Mouse (Mus musculus) midbrain, embryonic 13.5 days (tissue): ENCODE results near the gene Stam. TPM values are rescaled to one million over a fixed set of nuclear protein-coding genes. Genes with fewer than 3 reads are reported as not detected.
"Not testable (repeated sequence)": the region's sequence is repeated elsewhere in the genome, so short reads cannot be mapped to it uniquely, and the experiment has no call there.

ENCODE experiments used
- ATAC-seq: fragments of 200-750 bp; cut with Nextera tagmentation; 2 replicates; pipeline ENCODE4 v1.8.0; 2017; ENCODE audit warnings: mild to moderate bottlenecking, moderate TSS enrichment, moderate library complexity
- H3K27ac ChIP-seq: fragments of 300-500 bp; sonication (generic); 2 replicates; pipeline ENCODE4 v1.5.1; 2015; ENCODE audit warnings: inconsistent platforms, mild to moderate bottlenecking, moderate library complexity
- H3K27me3 ChIP-seq: fragments of 300-500 bp; sonication (generic); 2 replicates; pipeline ENCODE4 v1.6.1; 2015; ENCODE audit warnings: mild to moderate bottlenecking, inconsistent platforms
- H3K36me3 ChIP-seq: fragments of 300-500 bp; sonication (generic); 2 replicates; pipeline ENCODE4 v1.6.1; 2015; ENCODE audit warnings: mild to moderate bottlenecking, inconsistent platforms
- H3K4me1 ChIP-seq: fragments of 300-500 bp; sonication (generic); replicated peaks from 2 replicates; pipeline ENCODE4 v1.6.1; 2015; ENCODE audit warnings: inconsistent platforms
- H3K4me2 ChIP-seq: fragments of 300-500 bp; sonication (generic); replicated peaks from 2 replicates; pipeline ENCODE4 v1.6.1; 2015; ENCODE audit warnings: moderate library complexity, mild to moderate bottlenecking, inconsistent platforms
- H3K4me3 ChIP-seq: fragments of 300-500 bp; sonication (generic); replicated peaks from 2 replicates; pipeline ENCODE4 v1.5.1; 2015; ENCODE audit warnings: mild to moderate bottlenecking, inconsistent platforms
- H3K9ac ChIP-seq: fragments of 300-500 bp; sonication (generic); replicated peaks from 2 replicates; pipeline ENCODE4 v1.6.1; 2015; ENCODE audit warnings: mild to moderate bottlenecking, inconsistent platforms
- H3K9me3 ChIP-seq: fragments of 300-500 bp; sonication (generic); 2 replicates; pipeline ENCODE4 v1.6.1; 2016; ENCODE audit warnings: mild to moderate bottlenecking, inconsistent platforms
- WGBS: fragments of 180-500 bp; shearing (Covaris S2); methylation state at CpG from one replicate; pipeline ENCODE4 v1.1.7; 2015; 5-methylcytosine and 5-hydroxymethylcytosine counted together
- polyA plus RNA-seq: library from polyadenylated mRNA; unstranded; fragments of >200 nt; fragmentation: Nextera tagmentation; extraction: Ambion mirVana; gene quantifications from 2 replicates; pipeline ENCODE4 v1.2.1, GENCODE M21; 2015

Gene Stam
- polyA plus RNA-seq, 1 experiment from 2014 or later, result 126 TPM

DNA sequence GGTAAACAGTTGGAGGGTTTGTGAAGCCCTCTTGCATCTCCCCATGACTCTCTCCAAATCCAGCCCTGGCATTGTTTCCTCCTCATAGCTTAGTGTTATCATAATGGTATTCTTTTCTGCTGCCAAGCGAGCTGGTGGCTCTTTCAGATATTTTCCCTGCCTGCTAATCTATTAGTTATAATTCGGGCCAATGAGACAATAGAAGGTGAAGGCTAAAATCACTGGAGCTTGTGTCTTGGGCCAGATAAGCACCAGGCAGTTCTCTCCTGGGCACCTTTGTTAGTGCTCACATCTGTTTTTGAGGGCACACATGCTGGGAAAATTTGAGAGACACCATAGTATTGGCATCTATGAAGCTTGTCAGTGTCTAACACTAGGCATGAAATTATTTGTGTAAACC lies 91.2 kb downstream of the Stam start:
- WGBS, result 56% methylated on average over 2 of the region's 2 CpGs
- no peak for ATAC-seq
- Histone ChIP-seq H3K4me1 (0 out of 2 replicates have a peak, but pooled peaks cover 3% of the 10 kb centered on the region), H3K9me3 (no peaks in the 10 kb centered on the region), H3K4me3 (no peak overlapping the region), H3K27ac (no peak overlapping the region), H3K9ac (no peak overlapping the region), H3K36me3 (no peaks in the 10 kb centered on the region), H3K27me3 (no peaks in the 10 kb centered on the region), H3K4me2 (no peak overlapping the region)

DNA sequence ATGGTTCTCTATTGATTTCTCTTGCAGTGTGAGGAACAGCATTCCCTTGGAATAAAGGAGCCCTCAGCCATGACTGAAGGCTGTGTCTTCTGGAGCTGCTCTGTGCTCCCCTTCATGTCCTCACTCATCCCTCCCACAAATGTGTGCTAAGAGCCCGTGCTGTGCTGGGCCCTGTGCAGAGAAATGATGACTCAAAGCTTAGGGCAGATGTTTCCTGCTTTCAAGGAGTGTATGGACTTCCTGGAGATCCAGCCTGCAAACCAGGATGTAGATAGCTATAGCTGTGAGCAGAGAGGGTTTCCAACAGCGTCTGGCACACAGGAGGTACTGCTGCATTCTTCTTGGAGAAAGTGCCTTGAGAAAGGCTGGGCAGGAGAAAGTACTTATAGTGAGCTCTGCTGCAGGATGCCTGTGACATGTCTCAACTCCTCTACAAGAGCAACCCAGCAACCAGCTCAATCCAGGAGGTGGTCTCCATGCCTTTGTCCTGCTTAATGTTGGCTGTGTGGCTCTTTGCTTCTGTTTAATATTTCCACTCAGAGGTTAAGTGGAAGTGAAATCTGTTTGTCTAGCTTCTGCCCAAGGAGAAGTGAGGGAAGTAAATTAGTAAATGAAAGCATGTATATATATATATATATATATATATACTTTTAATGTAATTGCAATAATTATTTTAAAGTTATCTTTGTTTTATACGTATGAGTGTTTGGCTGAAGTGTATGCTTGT lies 91.9 kb downstream of the Stam start:
- 0 out of 2 replicates have a peak, but pooled peaks cover 3% of the 10 kb centered on the region for H3K4me1 ChIP-seq
- no peak overlapping the region for H3K27ac ChIP-seq
- 84% methylated on average over 3 of the region's 3 CpGs for WGBS
- H3K4me3 ChIP-seq, result no peak overlapping the region
- H3K9ac ChIP-seq, result no peak overlapping the region
- no peaks in the 10 kb centered on the region for H3K36me3 ChIP-seq
- ATAC-seq, result no peak
- no peaks in the 10 kb centered on the region for H3K27me3 ChIP-seq
- H3K4me2 ChIP-seq, result no peak overlapping the region
- no peaks in the 10 kb centered on the region for H3K9me3 ChIP-seq

GRCm38 (mm10) chr2:14167721-14168120 lies 93.8 kb downstream of the Stam start:
- no peak for ATAC-seq
- Histone ChIP-seq H3K36me3 (no peaks in the 10 kb centered on the region), H3K27ac (no peak overlapping the region), H3K27me3 (no peaks in the 10 kb centered on the region), H3K4me3 (no peak overlapping the region), H3K9ac (no peak overlapping the region), H3K9me3 (no peaks in the 10 kb centered on the region), H3K4me1 (0 out of 2 replicates have a peak, but pooled peaks cover 3% of the 10 kb centered on the region), H3K4me2 (no peak overlapping the region)

GRCm38 (mm10) chr2:14174334-14174733 lies 100.4 kb downstream of the Stam start, which contains the start of gene Tmem236:
TSS of gene Tmem236 (plus strand) at chr2:14174523.
- Histone ChIP-seq H3K9ac (no peak within 1 kb of the TSS), H3K36me3 (no peaks in the 10 kb centered on the region), H3K27me3 (no peaks in the 10 kb centered on the region), H3K4me3 (no peak within 1 kb of the TSS), H3K27ac (no peak within 1 kb of the TSS), H3K4me1 (no peaks in the 10 kb centered on the region), H3K4me2 (no peak within 1 kb of the TSS), H3K9me3 (no peaks in the 10 kb centered on the region)
- WGBS, result 83% methylated on average over 3 of the region's 3 CpGs
- no peak for ATAC-seq

DNA sequence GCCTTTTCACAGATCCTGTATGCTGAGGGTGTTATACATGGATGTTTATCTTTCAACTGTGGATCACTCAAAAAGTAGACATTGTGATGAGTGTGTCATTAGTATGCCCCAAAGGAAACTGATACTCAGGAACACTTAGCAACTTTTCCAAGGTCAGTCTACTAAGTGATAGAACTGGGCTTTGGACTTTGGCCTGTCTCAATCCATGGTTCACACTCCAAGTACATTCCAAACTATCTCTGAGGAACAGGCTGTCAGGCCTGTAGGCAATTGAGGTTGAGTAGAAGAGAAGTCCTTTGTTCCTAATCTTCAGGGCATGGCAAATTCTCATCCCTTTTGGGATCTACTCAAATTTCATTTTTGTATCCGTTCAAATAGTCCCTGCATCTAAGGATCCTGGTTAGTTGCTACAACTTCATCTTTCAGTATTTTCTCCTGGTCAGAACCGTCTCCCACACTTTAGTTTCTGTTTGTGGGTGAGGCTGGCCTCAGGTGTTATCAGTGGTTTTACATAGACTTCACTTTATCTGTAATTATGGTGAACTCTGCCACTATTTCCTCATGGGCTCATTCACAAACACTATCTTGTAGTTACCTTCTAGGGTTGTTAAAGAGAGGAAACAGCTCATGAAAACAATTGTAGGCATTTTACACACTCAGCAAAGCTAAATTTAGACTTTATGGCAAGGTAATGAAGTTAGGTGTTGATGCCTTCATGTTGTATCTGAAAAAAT lies 102.7 kb downstream of the Stam start:
- ATAC-seq, result no peak
- Histone ChIP-seq H3K4me1 (no peaks in the 10 kb centered on the region), H3K4me2 (no peak overlapping the region), H3K36me3 (no peaks in the 10 kb centered on the region), H3K27me3 (no peaks in the 10 kb centered on the region), H3K27ac (no peak overlapping the region), H3K9ac (no peak overlapping the region), H3K4me3 (no peak overlapping the region), H3K9me3 (no peaks in the 10 kb centered on the region)
- WGBS, result 89% methylated on average over 2 of the region's 2 CpGs

GRCm38 (mm10) chr2:14184375-14184774 lies 110.5 kb downstream of the Stam start:
- H3K27me3 ChIP-seq, result no peaks in the 10 kb centered on the region
- H3K36me3 ChIP-seq, result no peaks in the 10 kb centered on the region
- no peak for ATAC-seq
- no peaks in the 10 kb centered on the region for H3K4me1 ChIP-seq
- H3K4me2 ChIP-seq, result no peak overlapping the region
- no peaks in the 10 kb centered on the region for H3K9me3 ChIP-seq
- H3K27ac ChIP-seq, result no peak overlapping the region
- H3K4me3 ChIP-seq, result no peak overlapping the region
- no peak overlapping the region for H3K9ac ChIP-seq

DNA sequence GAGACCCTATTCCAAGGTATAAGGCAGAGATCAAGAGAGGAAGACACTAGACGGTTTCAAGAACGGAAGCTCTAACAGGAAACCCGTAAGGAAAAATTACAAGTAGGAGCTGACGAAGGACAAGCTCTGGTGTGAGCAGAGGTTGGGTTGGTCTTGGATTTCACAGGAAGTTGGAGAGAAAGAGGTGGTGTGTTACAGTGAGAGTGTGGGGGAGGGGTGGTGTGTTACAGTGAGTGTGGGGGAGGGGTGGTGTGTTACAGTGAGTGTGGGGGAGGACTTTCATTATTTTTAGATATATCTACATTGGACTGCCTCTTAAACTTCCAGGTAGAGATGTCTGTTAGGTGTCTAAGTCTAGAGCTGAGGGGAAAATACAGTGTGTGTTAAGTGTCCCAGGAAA lies 116.8 kb downstream of the Stam start:
- no peak overlapping the region for H3K4me2 ChIP-seq
- no peak overlapping the region for H3K9ac ChIP-seq
- 92% methylated on average over 4 of the region's 4 CpGs for WGBS
- no peaks in the 10 kb centered on the region for H3K4me1 ChIP-seq
- ATAC-seq, result no peak
- no peaks in the 10 kb centered on the region for H3K36me3 ChIP-seq
- H3K27ac ChIP-seq, result no peak overlapping the region
- H3K4me3 ChIP-seq, result no peak overlapping the region
- H3K9me3 ChIP-seq, result no peaks in the 10 kb centered on the region
- H3K27me3 ChIP-seq, result no peaks in the 10 kb centered on the region

DNA sequence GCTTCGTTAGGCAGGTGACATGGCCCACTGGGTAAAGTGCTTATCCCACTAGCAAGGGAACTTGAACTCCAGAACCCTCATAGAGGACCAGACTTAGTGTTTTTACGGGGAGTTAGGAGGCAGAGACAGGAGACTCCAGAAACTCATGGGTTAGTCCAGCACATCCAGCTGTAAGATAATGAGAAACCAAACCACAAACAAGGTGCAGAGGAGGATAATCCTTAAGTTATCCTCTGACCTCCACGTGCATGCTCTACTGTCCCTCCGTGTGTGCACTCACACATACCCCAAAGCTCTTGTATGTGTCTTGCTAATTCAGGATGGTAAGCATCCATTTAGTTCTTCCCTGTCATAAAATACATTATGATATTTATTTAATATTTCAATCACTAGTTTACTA lies 117.7 kb downstream of the Stam start:
- Histone ChIP-seq H3K4me2 (no peak overlapping the region), H3K4me3 (no peak overlapping the region), H3K9ac (no peak overlapping the region), H3K36me3 (no peaks in the 10 kb centered on the region), H3K9me3 (no peaks in the 10 kb centered on the region), H3K4me1 (no peaks in the 10 kb centered on the region), H3K27ac (no peak overlapping the region), H3K27me3 (no peaks in the 10 kb centered on the region)
- ATAC-seq, result no peak
- 81% methylated on average over 4 of the region's 4 CpGs for WGBS

GRCm38 (mm10) chr2:14192046-14192445 lies 118.1 kb downstream of the Stam start:
- Histone ChIP-seq H3K27me3 (no peaks in the 10 kb centered on the region), H3K36me3 (no peaks in the 10 kb centered on the region), H3K9me3 (no peaks in the 10 kb centered on the region), H3K4me3 (no peak overlapping the region), H3K4me2 (no peak overlapping the region), H3K4me1 (no peaks in the 10 kb centered on the region), H3K27ac (no peak overlapping the region), H3K9ac (no peak overlapping the region)
- 89% methylated on average over 6 of the region's 6 CpGs for WGBS
- ATAC-seq, result no peak

DNA sequence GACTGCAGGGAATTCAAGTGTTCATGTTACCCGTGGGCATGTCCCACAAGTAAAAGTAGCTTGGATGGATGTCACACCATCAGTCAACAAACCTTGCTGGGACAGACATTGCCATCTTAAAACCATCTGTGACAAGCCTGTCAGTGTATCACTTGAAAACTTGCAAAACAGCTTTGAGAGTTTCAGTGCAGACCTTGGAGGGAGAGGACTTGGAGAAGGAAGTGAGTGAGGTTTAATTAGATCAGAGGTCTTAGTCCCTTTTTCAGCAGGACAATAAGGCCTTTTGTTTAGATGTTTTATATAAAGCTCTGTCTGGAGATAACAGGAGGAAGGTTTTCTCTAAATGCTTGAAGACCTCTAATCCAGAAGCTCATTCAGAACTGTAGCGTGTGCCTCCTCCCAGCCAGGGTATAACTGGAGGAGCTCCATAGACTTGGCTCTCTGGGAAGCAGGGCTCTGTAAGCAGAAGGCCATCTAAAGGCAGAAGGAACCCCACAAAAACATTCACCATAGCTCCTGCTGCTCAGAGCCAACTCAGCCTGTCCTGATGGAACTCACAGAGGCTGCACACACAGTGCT lies 124.5 kb downstream of the Stam start:
- not testable (repeated sequence) for H3K27me3 ChIP-seq, H3K27ac ChIP-seq, H3K4me3 ChIP-seq, H3K36me3 ChIP-seq, ATAC-seq, H3K9me3 ChIP-seq, H3K9ac ChIP-seq, H3K4me1 ChIP-seq, H3K4me2 ChIP-seq
- WGBS, result 88% methylated on average over 1 of the region's 2 CpGs
